ENCODE assay signal across 11 mouse cellular contexts in the genomic region with DNA sequence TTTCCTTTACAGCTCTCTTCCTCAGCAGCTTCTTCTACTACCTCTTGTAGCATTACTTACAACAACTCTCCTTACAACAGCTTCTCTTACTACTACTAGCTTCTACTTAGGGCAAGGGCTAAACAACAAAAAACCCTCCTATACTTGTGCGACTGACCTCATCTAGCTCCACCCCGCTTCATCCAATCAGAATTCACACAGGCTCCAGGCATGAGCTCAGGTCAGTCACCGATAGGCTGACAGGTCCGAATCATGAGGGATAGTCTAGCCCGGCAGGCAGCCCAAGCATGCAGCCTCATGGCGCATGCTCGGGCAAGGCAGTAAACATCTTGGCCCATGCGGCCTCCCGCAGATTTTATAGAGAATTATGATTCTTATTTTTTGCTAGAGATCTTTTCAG.
"Had no signal": no experiment of that assay in that cellular context is flagged by ENCODE, and none has a peak within 500 bp of the region (broad histone marks: within the 10 kb centered on the region; RNA-seq: fewer than 3 reads in every experiment).

No protein-coding gene starts in this region.

- H3K9me3 ChIP-seq: kidney, embryonic 15.5 days; limb, embryonic 13.5 days; midbrain, embryonic 12.5 days had no signal

- DNase-seq: kidney, postnatal 14 days; left cerebral cortex, postnatal 4 days; lung, adult 18-20 months; right cerebral cortex, postnatal 14 days; thymus, adult 2 months; thymus, postnatal 36 days had no signal

- H3K36me3 ChIP-seq: kidney, embryonic 15.5 days; limb, embryonic 13.5 days; midbrain, embryonic 12.5 days had no signal

- H3K9ac ChIP-seq: kidney, embryonic 15.5 days; limb, embryonic 13.5 days; liver, embryonic 14.5 days; midbrain, embryonic 12.5 days had no signal

- H3K4me3 ChIP-seq: kidney, embryonic 15.5 days; limb, embryonic 13.5 days; midbrain, embryonic 12.5 days had no signal

- ATAC-seq: midbrain, embryonic 16.5 days had no signal

- H3K4me2 ChIP-seq: kidney, embryonic 15.5 days; limb, embryonic 13.5 days; midbrain, embryonic 12.5 days had no signal

- H3K4me1 ChIP-seq: kidney, embryonic 15.5 days; limb, embryonic 13.5 days; midbrain, embryonic 12.5 days had no signal

- H3K27me3 ChIP-seq: kidney, embryonic 15.5 days; limb, embryonic 13.5 days; midbrain, embryonic 12.5 days had no signal

- H3K27ac ChIP-seq: kidney, embryonic 15.5 days; limb, embryonic 13.5 days; liver, embryonic 14.5 days; midbrain, embryonic 12.5 days had no signal
